ENCODE assay signal across 22 mouse cellular contexts in genomic region chr6:22803886-22804285, GRCm38 (mm10).
A peak's percentile ranks its signal among the peaks of the same experiment; 100 is the strongest.
DNase-seq lines count a peak whose midpoint lies in the region; ATAC-seq and TF ChIP-seq lines count a peak whose summit lies in the region.
"Had no signal": no experiment of that assay in that cellular context is flagged by ENCODE, and none has a peak within 500 bp of the region (broad histone marks: within the 10 kb centered on the region; RNA-seq: fewer than 3 reads in every experiment).

No protein-coding gene starts in this region.

- no peaks in the 10 kb centered on the region for H3K27me3 ChIP-seq in hindbrain, embryonic 14.5 days (ENCODE audit: control insufficient read depth, insufficient read depth, low read length)
- H3K27me3 ChIP-seq in hindbrain, postnatal 0 days (ENCODE audit: insufficient read depth, low read length), result no peaks in the 10 kb centered on the region
- H3K27me3 ChIP-seq in liver, postnatal 0 days (ENCODE audit: insufficient read depth, low read length), result no peaks in the 10 kb centered on the region
- no peaks in the 10 kb centered on the region for H3K27me3 ChIP-seq in liver, embryonic 12.5 days (replicated peaks)
- H3K27me3 ChIP-seq in lung, embryonic 14.5 days (ENCODE audit: insufficient read depth, low read length), result no peaks in the 10 kb centered on the region
- no peaks in the 10 kb centered on the region for H3K27me3 ChIP-seq in lung, postnatal 0 days (replicated peaks; ENCODE audit: insufficient read depth, low read length)
- H3K27me3 ChIP-seq: CH12.LX, Patski had no signal

- H3K9me3 ChIP-seq in hindbrain, embryonic 14.5 days (ENCODE audit: control insufficient read depth, low read length), result no peaks in the 10 kb centered on the region
- no peaks in the 10 kb centered on the region for H3K9me3 ChIP-seq in hindbrain, postnatal 0 days (ENCODE audit: low read length)
- no peaks in the 10 kb centered on the region for H3K9me3 ChIP-seq in liver, postnatal 0 days (ENCODE audit: low read length)
- no peaks in the 10 kb centered on the region for H3K9me3 ChIP-seq in liver, embryonic 12.5 days (replicated peaks)
- no peaks in the 10 kb centered on the region for H3K9me3 ChIP-seq in lung, embryonic 14.5 days (ENCODE audit: low read depth, low read length)
- H3K9me3 ChIP-seq in lung, postnatal 0 days (ENCODE audit: low read length), result no peaks in the 10 kb centered on the region
- H3K9me3 ChIP-seq: G1E had no signal

- H3K4me3 ChIP-seq in hindbrain, embryonic 14.5 days (replicated peaks; ENCODE audit: low read length), result no peak overlapping the region
- no peak overlapping the region for H3K4me3 ChIP-seq in hindbrain, postnatal 0 days (ENCODE audit: low read length)
- no peak overlapping the region for H3K4me3 ChIP-seq in liver, postnatal 0 days (ENCODE audit: low read depth, low read length)
- no peak overlapping the region for H3K4me3 ChIP-seq in liver, embryonic 12.5 days
- H3K4me3 ChIP-seq in lung, embryonic 14.5 days (ENCODE audit: low read depth, low read length), result no peak overlapping the region
- H3K4me3 ChIP-seq in lung, postnatal 0 days (ENCODE audit: low read depth, low read length), result no peak overlapping the region
- H3K4me3 ChIP-seq in lung, adult 2 months (replicated peaks; ENCODE audit: extremely low read depth, low read depth, low read length), result no peak overlapping the region

- no peak for TF ChIP-seq POLR2A in lung, adult 2 months (IDR thresholded peaks at IDR 0.05; ENCODE audit: borderline replicate concordance, extremely low read depth, low read depth, low read length)

- peak; percentile 20 for DNase-seq in hindbrain, embryonic 14.5 days (ENCODE audit: low spot score)
- no peak for DNase-seq in hindbrain, postnatal 0 days (ENCODE audit: low spot score)
- DNase-seq in liver, postnatal 0 days, result no peak
- DNase-seq in lung, embryonic 14.5 days, result peak; percentile 11
- DNase-seq in lung, postnatal 14 days, result no peak
- peak; percentile 17 for DNase-seq in lung, postnatal 0 days (ENCODE audit: low spot score)
- no peak for DNase-seq in lung, adult 2 months
- DNase-seq: adrenal gland, adult 2 months; adrenal gland, adult 8-10 months; adrenal gland, postnatal 10 days; adrenal gland, postnatal 14 days; adrenal gland, postnatal 25 days; adrenal gland, postnatal 36 days; B cell, adult 2 months; cerebellum, adult 11 months; cerebellum, adult 11-12 months had no signal

- TF ChIP-seq EP300 in liver, postnatal 0 days (IDR thresholded peaks at IDR 0.05; ENCODE audit: low read depth), result no peak
- no peak; the same call in 1 of the 2 replicates for TF ChIP-seq EP300 in lung, postnatal 0 days (IDR thresholded peaks at IDR 0.05)

- H3K4me2 ChIP-seq in hindbrain, embryonic 14.5 days (replicated peaks), result no peak overlapping the region
- H3K4me2 ChIP-seq in hindbrain, postnatal 0 days (ENCODE audit: low read depth, low read length), result no peak overlapping the region
- H3K4me2 ChIP-seq in liver, postnatal 0 days (ENCODE audit: low read depth, low read length), result no peak overlapping the region
- no peak overlapping the region for H3K4me2 ChIP-seq in liver, embryonic 12.5 days
- no peak overlapping the region for H3K4me2 ChIP-seq in lung, embryonic 14.5 days
- no peak overlapping the region for H3K4me2 ChIP-seq in lung, postnatal 0 days (replicated peaks; ENCODE audit: low read depth, low read length)

- H3K27ac ChIP-seq in hindbrain, embryonic 14.5 days, result no peak overlapping the region
- no peak overlapping the region for H3K27ac ChIP-seq in hindbrain, postnatal 0 days
- no peak overlapping the region for H3K27ac ChIP-seq in liver, postnatal 0 days (ENCODE audit: low read depth)
- H3K27ac ChIP-seq in liver, embryonic 12.5 days, result no peak overlapping the region
- no peak overlapping the region for H3K27ac ChIP-seq in lung, embryonic 14.5 days (ENCODE audit: low read depth)
- H3K27ac ChIP-seq in lung, postnatal 0 days (ENCODE audit: low read length), result no peak overlapping the region

- H3K9ac ChIP-seq in hindbrain, embryonic 14.5 days, result no peak overlapping the region
- no peak overlapping the region for H3K9ac ChIP-seq in hindbrain, postnatal 0 days (replicated peaks; ENCODE audit: low read length)
- H3K9ac ChIP-seq in liver, postnatal 0 days (replicated peaks), result no peak overlapping the region
- no peak overlapping the region for H3K9ac ChIP-seq in liver, embryonic 12.5 days
- no peak overlapping the region for H3K9ac ChIP-seq in lung, embryonic 14.5 days
- H3K9ac ChIP-seq in lung, postnatal 0 days (replicated peaks; ENCODE audit: low read depth), result no peak overlapping the region

- ATAC-seq in hindbrain, embryonic 14.5 days (ENCODE audit: low FRiP score), result no peak
- no peak for ATAC-seq in hindbrain, postnatal 0 days
- ATAC-seq in liver, postnatal 0 days, result peak; percentile 85
- ATAC-seq in liver, embryonic 12.5 days, result no peak
- peak; percentile 63; the same call in 1 of the 2 replicates for ATAC-seq in lung, embryonic 14.5 days (ENCODE audit: insufficient read depth)
- ATAC-seq in lung, postnatal 0 days, result peak; percentile 62
- ATAC-seq: activated CD4-positive, CD25-positive, alpha-beta regulatory T cell, adult 4 months; CD4-positive, CD25-positive, alpha-beta regulatory T cell, adult 4 months; Patski had no signal

- 87% methylated on average over 4 of the region's 4 CpGs for WGBS in hindbrain, embryonic 14.5 days
- WGBS in hindbrain, postnatal 0 days, result 89% methylated on average over 4 of the region's 4 CpGs
- WGBS in liver, postnatal 0 days (ENCODE audit: insufficient replicate concordance), result 64% methylated on average over 4 of the region's 4 CpGs
- 62% methylated on average over 4 of the region's 4 CpGs for WGBS in liver, embryonic 12.5 days (ENCODE audit: insufficient replicate concordance)
- 54% methylated on average over 4 of the region's 4 CpGs for WGBS in lung, embryonic 14.5 days
- 46% methylated on average over 4 of the region's 4 CpGs for WGBS in lung, postnatal 0 days
- 65% methylated on average over 4 of the region's 4 CpGs for WGBS in lung, adult 2 months

- no peak for TF ChIP-seq CTCF in hindbrain, postnatal 0 days (IDR thresholded peaks at IDR 0.05; ENCODE audit: low read depth)
- TF ChIP-seq CTCF in liver, postnatal 0 days (IDR thresholded peaks at IDR 0.05; ENCODE audit: low read depth), result no peak
- TF ChIP-seq CTCF in lung, embryonic 14.5 days (IDR thresholded peaks at IDR 0.05; ENCODE audit: low read depth), result no peak
- TF ChIP-seq CTCF in lung, postnatal 0 days (IDR thresholded peaks at IDR 0.05), result no peak
- TF ChIP-seq CTCF in lung, adult 2 months (IDR thresholded peaks at IDR 0.05; ENCODE audit: insufficient read depth, low read length), result no peak

- no peaks in the 10 kb centered on the region for H3K4me1 ChIP-seq in hindbrain, embryonic 14.5 days (replicated peaks; ENCODE audit: control insufficient read depth, insufficient read depth, low read length)
- H3K4me1 ChIP-seq in hindbrain, postnatal 0 days (ENCODE audit: insufficient read depth, low read length), result no peaks in the 10 kb centered on the region
- H3K4me1 ChIP-seq in liver, postnatal 0 days (ENCODE audit: insufficient read depth), result no peaks in the 10 kb centered on the region
- no peaks in the 10 kb centered on the region for H3K4me1 ChIP-seq in liver, embryonic 12.5 days
- H3K4me1 ChIP-seq in lung, embryonic 14.5 days (ENCODE audit: insufficient read depth), result no peaks in the 10 kb centered on the region
- no peaks in the 10 kb centered on the region for H3K4me1 ChIP-seq in lung, postnatal 0 days (ENCODE audit: insufficient read depth, low read depth, low read length)
- H3K4me1 ChIP-seq in lung, adult 2 months (ENCODE audit: control insufficient read depth, insufficient read depth, low read length), result no peaks in the 10 kb centered on the region

- no peaks in the 10 kb centered on the region for H3K36me3 ChIP-seq in hindbrain, embryonic 14.5 days (replicated peaks; ENCODE audit: control insufficient read depth, insufficient read depth)
- no peaks in the 10 kb centered on the region for H3K36me3 ChIP-seq in hindbrain, postnatal 0 days (ENCODE audit: insufficient read depth, low read length)
- H3K36me3 ChIP-seq in liver, postnatal 0 days (replicated peaks; ENCODE audit: insufficient read depth, low read length), result no peaks in the 10 kb centered on the region
- H3K36me3 ChIP-seq in liver, embryonic 12.5 days, result no peaks in the 10 kb centered on the region
- no peaks in the 10 kb centered on the region for H3K36me3 ChIP-seq in lung, embryonic 14.5 days (ENCODE audit: insufficient read depth)
- no peaks in the 10 kb centered on the region for H3K36me3 ChIP-seq in lung, postnatal 0 days (ENCODE audit: insufficient read depth, low read length)
- H3K36me3 ChIP-seq: G1E had no signal

Comparison
In these comparisons a context has a peak if more than half of its experiments do, and no peak if none do; other contexts are left out.
1. ATAC-seq: peak in liver, postnatal 0 days (single experiment), lung, embryonic 14.5 days (single experiment) and lung, postnatal 0 days (single experiment); none in hindbrain, embryonic 14.5 days (single experiment), hindbrain, postnatal 0 days (single experiment) and liver, embryonic 12.5 days (single experiment).
2. DNase-seq: peak in hindbrain, embryonic 14.5 days (single experiment), lung, embryonic 14.5 days (single experiment) and lung, postnatal 0 days (single experiment); none in hindbrain, postnatal 0 days (single experiment), liver, postnatal 0 days (single experiment), lung, postnatal 14 days (single experiment) and lung, adult 2 months (single experiment).